Mouse (Mus musculus): ENCODE measurements at regions not wholly inside any gene's neighbourhood (a gene's known extent, or its start where the extent isn't known, plus 50 kb on each side); places are given as distances from the start of the nearest gene placed in this dataset.
A peak's percentile ranks its signal among the peaks of the same experiment; 100 is the strongest.

- no peak for DNase-seq
Observed at GRCm38 (mm10) chr11:32136066-32136465, 64.0 kb downstream of the Il9r start.

DNA sequence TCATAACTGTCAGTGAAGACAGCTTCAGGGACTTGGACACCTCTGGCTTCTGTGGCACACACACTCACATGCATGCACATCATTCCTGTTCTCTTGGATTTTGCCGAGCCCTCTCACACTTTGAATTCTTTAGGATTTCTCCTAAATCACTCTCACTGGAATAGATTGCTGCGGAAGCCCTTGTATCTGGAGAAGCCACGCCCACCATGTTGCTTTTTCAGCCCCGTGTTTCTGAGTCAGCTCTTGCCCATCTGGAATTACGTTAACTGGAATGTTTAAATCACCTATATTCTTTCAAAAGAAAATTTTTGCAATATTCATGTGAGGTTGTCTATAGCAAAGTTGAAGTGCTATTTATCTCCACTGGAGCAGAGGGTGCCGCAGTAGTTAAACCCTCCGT is 66.1 kb downstream of the Il9r start:
- no peak for DNase-seq

- peak; percentile 60 for DNase-seq
Observed at GRCm38 (mm10) chr11:32132008-32132615, 68.0 kb downstream of the Il9r start.

- no peak for DNase-seq
Observed at GRCm38 (mm10) chr11:32128551-32128950, 71.5 kb downstream of the Il9r start.

DNA sequence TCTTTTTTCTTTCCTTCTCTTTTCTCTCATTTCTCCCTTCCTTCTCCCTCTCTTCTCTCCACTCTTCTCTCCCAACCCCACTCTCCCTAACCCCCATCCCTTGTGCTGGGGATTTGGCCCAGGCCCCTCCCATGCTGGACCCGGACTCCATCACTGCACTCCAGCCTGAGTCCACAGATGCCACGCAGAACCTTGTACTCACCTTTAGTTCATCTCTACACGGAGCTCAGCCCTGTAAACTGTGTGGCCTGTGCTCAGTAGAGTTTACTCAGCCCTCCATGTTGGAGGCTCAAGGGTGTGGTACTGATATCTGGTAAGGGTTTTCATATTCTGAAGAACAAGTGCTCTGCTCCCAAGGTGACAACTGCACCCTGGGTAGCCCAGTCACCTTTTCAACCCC is 72.1 kb downstream of the Il9r start:
- DNase-seq: no peak

DNA sequence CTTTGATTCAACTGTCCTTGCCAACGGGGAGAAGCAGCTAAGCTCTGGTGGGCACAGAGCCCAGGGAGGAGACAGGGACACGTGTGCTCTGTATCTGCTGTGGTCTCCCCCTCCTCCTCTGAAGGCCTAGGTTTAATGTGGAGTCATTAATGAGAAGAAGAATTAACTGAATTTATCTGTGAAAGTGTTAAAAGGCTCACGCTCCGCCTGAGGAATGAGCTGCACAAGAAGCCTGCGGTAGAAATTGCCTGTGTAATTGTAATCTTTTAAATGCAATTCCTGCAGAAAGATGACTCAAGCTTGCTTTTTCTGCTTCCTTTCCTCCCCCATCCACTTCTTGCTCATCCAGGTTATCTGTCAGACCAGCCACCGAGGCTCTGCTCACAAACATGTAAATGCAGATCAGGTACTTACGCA is 72.7 kb downstream of the Il9r start:
- no peak for DNase-seq

- no peak for DNase-seq
Observed at GRCm38 (mm10) chr11:32126786-32127185, 73.3 kb downstream of the Il9r start.

DNA sequence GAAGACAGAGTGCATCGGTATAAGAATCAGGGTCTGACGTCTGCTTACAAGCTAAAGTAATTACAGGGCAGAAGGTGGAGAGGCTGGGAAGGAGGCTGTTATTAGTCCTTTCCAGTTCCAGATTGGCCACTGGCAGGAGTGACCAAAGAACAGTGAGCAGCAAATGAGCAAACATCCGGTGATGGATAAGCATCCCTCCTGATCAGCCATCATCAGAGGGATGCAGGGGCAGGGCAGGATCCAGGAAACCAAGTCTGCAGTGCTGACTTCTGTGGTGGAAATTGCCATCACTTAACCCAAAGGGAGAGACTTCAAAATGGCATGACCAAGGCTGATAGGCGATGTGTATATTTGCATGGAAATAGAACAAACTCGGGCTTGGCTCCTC is 73.8 kb downstream of the Il9r start:
- no peak for DNase-seq

- DNase-seq: peak; percentile 71
Observed at GRCm38 (mm10) chr11:32125586-32126310, 74.3 kb downstream of the Il9r start.

DNA sequence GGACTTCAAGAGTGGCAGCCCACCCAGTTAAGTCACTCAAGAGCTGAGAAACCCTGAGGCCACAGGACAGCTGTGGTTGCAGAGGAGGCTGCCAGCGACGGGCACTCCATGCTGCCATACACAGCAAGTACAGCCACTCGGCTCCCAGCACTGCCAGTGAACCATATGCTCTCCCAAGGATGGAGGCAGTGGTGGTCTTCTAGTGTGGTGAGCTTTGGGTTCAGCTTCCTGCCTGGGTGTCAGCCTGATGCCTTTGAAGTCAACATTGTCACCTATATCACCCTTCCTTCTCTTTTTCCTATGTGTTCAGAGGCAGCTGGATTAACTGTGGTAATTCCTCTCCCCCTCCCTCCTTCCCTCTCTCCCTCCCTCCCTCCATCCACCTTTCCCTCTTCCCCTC is 79.5 kb downstream of the Il9r start:
- no peak for DNase-seq

DNA sequence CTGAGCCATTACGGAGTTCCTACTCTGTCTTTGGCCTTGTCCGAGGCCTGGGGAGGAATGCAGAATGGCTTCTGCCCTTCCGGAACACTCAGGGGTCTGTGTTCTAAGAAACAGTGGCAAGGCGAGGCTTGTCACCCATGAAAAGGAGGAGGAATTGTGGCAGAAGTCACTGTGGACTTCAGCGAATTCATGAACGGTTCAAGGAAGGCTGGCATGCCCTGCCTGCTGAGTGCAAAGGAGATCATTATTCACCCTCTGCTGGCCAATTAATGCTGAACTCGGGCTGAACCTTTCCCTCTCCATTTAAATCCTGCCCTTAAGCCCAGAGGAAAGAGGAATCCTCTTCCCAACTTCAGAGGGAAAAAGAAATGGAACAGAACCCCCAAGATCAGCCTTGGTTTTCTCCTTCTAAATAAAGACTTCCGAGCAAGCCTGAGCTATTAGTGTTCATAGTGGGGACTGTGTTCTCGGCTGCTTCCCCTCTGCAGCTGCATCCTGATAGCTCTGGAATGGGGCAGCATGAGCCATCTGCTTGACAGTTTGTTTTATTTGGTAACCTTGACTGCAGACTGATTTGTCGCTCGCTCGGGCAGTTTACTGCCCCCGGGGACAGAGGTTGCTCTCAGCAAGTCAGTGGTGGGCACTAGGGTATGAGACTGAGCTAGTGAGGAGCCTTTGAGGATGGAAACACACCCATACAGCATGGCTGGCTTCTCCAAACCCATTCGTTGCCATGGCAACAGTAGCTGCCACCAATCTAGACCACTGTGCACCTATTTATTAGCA is 81.0 kb downstream of the Il9r start:
- DNase-seq: no peak

- no peak for DNase-seq
Observed at GRCm38 (mm10) chr11:32117930-32118329, 82.1 kb downstream of the Il9r start.

DNA sequence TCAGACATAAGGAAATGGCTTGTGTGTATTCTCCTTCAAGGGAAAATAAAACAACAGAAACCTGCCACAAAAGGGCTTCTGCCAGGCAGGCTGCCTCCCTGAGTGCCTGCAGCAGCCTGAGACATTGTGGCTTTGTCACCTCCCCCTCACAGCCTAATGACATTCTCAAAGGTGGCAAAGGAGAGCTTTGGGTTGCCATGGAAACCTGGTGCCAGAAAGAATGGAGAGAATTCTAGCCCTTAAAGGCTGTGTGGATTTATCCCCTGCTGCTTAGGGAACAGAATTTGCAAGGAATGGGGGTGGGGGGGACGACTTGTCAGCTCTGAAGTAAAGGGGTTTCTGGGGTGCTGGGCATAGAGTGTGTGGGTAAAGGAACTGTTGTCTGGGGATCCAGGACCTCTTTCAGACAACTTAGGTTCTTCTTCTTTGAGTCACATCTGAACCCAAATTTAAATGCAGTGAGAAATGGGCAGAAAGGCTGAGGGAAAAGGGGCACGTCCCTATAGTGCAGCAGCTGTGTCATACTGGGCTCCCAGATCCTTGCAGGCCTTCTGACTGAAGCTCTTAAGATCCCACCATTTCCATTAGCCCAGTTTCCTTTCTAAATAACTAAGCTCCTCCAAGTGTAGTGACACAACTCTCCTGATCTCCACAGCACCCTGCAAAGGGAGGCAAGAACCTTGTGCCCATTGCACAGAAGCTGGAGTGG is 86.8 kb downstream of the Il9r start:
- DNase-seq: no peak

DNA sequence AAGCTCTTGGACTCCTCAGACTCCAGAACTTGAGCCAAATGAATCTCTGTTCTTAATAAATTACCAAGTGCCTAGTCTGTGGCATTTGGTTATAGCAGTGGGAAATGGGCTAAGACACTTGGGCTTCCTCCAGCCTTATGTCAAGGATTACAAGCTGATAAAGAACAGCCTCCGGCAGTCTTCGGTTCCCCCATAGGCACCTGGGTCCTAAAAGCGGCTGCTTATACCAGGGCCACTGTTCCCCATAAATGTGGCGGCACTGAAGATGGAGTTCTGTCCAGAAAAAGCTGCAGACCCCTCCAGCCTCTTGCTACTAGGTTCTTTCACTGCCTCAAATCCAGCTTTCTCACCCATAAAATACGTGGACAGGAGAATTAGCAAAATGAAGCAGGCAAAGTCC is 87.6 kb downstream of the Il9r start:
- no peak for DNase-seq

GRCm38 (mm10) chr11:32111841-32112240 is 88.2 kb downstream of the Il9r start:
- DNase-seq: no peak

DNA sequence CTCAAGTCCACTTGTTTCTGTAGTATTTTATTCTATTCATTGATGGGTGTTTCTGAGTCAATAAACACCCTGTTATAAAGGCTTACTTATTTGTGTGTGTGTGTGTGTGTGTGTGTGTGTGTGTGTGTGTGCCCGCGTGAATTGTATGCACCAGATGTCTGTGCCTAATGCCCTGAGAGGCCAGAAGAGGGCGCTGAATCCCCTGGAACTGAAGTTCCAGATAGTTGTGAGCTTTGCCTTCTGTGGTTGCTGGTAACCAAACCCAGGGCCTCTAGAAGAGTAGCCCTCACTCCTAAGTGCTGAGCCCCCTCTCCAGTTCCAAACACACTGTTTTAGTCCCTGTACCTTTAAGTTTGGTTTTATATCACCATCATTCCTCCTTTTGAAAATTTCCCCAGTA is 90.2 kb downstream of the Il9r start:
- DNase-seq: no peak

Data from thymus, postnatal 25 days (tissue).